Mouse (Mus musculus): ENCODE measurements around the gene Epb41. TPM values are rescaled to one million over a fixed set of nuclear protein-coding genes. Genes with fewer than 3 reads are reported as not detected.

Epb41 gene
- total and polyA plus RNA-seq, 2 experiments from 2014 or later: 29.4 to 77.1 TPM

- Histone ChIP-seq H3K4me3 (ENCODE audit: low read depth, low read length) (no peak overlapping the region), H3K27me3 (ENCODE audit: insufficient read depth, low read length) (peaks cover 57% of the 10 kb centered on the region), H3K4me2 (ENCODE audit: low read depth, low read length, poor library complexity, severe bottlenecking) (no peak overlapping the region), H3K4me1 (ENCODE audit: insufficient read depth, low read length) (peaks cover 6% of the 10 kb centered on the region; the same call in 1 of the 2 replicates), H3K27ac (ENCODE audit: low read depth, low read length) (no peak overlapping the region), H3K9me3 (ENCODE audit: low read length) (no peaks in the 10 kb centered on the region), H3K36me3 (ENCODE audit: insufficient read depth, low read length) (no peaks in the 10 kb centered on the region), H3K9ac (replicated peaks; ENCODE audit: low read length, poor library complexity, severe bottlenecking) (no peak overlapping the region)
- ATAC-seq (ENCODE audit: low FRiP score) (no peak), DNase-seq (ENCODE audit: low spot score) (no peak)
- 85% methylated on average over 10 of the region's 10 CpGs for WGBS
- TF ChIP-seq CTCF (IDR thresholded peaks at IDR 0.05): no peak
These were observed 158.0 kb downstream of the Epb41 start for GRCm38 (mm10) chr4:131917010-131917555.

DNA sequence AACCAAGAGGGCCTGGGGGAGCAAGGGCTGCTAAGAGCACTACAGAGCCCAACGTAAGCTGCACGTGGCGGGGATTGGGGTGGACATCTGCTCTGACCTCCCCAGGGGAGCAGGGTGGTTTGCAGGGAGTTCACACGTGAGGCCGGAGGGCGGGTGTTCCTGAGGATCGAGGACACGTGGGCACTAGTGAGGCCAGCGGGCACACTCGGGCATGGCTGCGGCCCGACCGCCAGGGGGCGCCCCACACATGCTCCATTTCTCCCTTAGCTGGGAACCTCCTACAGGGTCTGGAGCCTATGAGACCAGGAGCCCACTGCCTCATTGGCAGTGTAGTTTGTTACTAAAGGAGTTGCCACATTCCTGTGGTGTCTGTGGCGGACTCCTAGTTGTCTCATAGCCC lies 158.7 kb downstream of the Epb41 start:
- Histone ChIP-seq H3K4me2 (ENCODE audit: low read depth, low read length, poor library complexity, severe bottlenecking) (no peak overlapping the region), H3K27me3 (ENCODE audit: insufficient read depth, low read length) (peaks cover 56% of the 10 kb centered on the region), H3K4me3 (ENCODE audit: low read depth, low read length) (no peak overlapping the region), H3K4me1 (ENCODE audit: insufficient read depth, low read length) (peaks cover 6% of the 10 kb centered on the region; the same call in 1 of the 2 replicates), H3K9me3 (ENCODE audit: low read length) (no peaks in the 10 kb centered on the region), H3K36me3 (ENCODE audit: insufficient read depth, low read length) (no peaks in the 10 kb centered on the region), H3K9ac (replicated peaks; ENCODE audit: low read length, poor library complexity, severe bottlenecking) (no peak overlapping the region), H3K27ac (ENCODE audit: low read depth, low read length) (no peak overlapping the region)
- 9% methylated on average over 15 of the region's 15 CpGs for WGBS
- peak; percentile 75 for TF ChIP-seq CTCF (IDR thresholded peaks at IDR 0.05)
- ATAC-seq (ENCODE audit: low FRiP score) (no peak), DNase-seq (ENCODE audit: low spot score) (peak; percentile 42)

- Histone ChIP-seq H3K4me3 (ENCODE audit: low read depth, low read length) (peak overlapping the region; percentile 15; the same call in 1 of the 2 replicates), H3K27ac (ENCODE audit: low read depth, low read length) (no peak overlapping the region), H3K4me1 (ENCODE audit: insufficient read depth, low read length) (peaks cover 6% of the 10 kb centered on the region; the same call in 1 of the 2 replicates), H3K36me3 (ENCODE audit: insufficient read depth, low read length) (no peaks in the 10 kb centered on the region), H3K27me3 (ENCODE audit: insufficient read depth, low read length) (peaks cover 55% of the 10 kb centered on the region), H3K9me3 (ENCODE audit: low read length) (no peaks in the 10 kb centered on the region), H3K9ac (replicated peaks; ENCODE audit: low read length, poor library complexity, severe bottlenecking) (no peak overlapping the region), H3K4me2 (ENCODE audit: low read depth, low read length, poor library complexity, severe bottlenecking) (peak overlapping the region; percentile 43)
- DNase-seq (ENCODE audit: low spot score): no peak
- no peak for TF ChIP-seq CTCF (IDR thresholded peaks at IDR 0.05)
- ATAC-seq (ENCODE audit: low FRiP score): no peak
- WGBS: 24% methylated on average over 13 of the region's 13 CpGs
These were observed 159.2 kb downstream of the Epb41 start for GRCm38 (mm10) chr4:131915821-131916328.

DNA sequence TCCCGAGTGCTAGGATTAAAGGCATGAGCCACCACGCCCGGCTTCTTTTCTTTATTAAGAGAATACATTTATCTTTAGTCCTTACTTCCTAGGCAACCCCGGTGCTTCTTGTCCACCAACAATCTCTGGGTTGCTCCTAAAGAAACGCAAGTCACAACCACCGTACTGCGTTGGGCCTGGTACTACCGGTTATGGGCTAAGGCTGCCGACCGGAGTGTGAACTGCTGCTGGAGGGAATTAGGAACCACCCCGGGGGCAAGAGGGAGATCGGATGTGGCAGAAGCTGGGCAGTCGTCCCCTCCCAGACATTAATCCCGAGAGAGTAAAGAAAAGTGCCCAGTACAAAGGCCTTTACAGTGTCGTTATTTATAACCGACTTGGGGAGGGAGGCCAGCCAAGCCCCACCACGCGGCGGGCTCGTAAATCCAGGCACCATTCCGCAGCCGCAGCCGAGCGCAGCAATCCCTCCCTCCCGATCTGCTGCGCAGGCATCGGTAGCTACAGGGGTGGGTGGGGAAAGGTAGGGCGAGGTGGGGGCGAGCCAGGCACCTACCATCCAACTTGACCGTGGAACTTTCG lies 160.1 kb downstream of the Epb41 start:
- peaks cover 6% of the 10 kb centered on the region; the same call in 1 of the 2 replicates for H3K4me1 ChIP-seq (ENCODE audit: insufficient read depth, low read length)
- DNase-seq (ENCODE audit: low spot score) (no peak), ATAC-seq (ENCODE audit: low FRiP score) (no peak)
- whole genome bisulfite sequencing: 3% methylated on average over 31 of the region's 31 CpGs
- H3K4me2 ChIP-seq (ENCODE audit: low read depth, low read length, poor library complexity, severe bottlenecking): peak overlapping the region; percentile 43
- H3K27ac ChIP-seq (ENCODE audit: low read depth, low read length): no peak overlapping the region
- H3K27me3 ChIP-seq (ENCODE audit: insufficient read depth, low read length): peaks cover 46% of the 10 kb centered on the region
- no peak for TF ChIP-seq CTCF (IDR thresholded peaks at IDR 0.05)
- peak overlapping the region; percentile 15; the same call in 1 of the 2 replicates for H3K4me3 ChIP-seq (ENCODE audit: low read depth, low read length)
- no peaks in the 10 kb centered on the region for H3K9me3 ChIP-seq (ENCODE audit: low read length)
- 0 out of 2 replicates have a peak overlapping the region, but pooled peaks have one; percentile 9 for H3K9ac ChIP-seq (replicated peaks; ENCODE audit: low read length, poor library complexity, severe bottlenecking)
- H3K36me3 ChIP-seq (ENCODE audit: insufficient read depth, low read length): no peaks in the 10 kb centered on the region

- Histone ChIP-seq H3K27me3 (ENCODE audit: insufficient read depth, low read length) (peaks cover 44% of the 10 kb centered on the region), H3K4me2 (ENCODE audit: low read depth, low read length, poor library complexity, severe bottlenecking) (no peak overlapping the region), H3K9ac (replicated peaks; ENCODE audit: low read length, poor library complexity, severe bottlenecking) (no peak overlapping the region), H3K4me3 (ENCODE audit: low read depth, low read length) (no peak overlapping the region), H3K27ac (ENCODE audit: low read depth, low read length) (no peak overlapping the region), H3K36me3 (ENCODE audit: insufficient read depth, low read length) (no peaks in the 10 kb centered on the region), H3K9me3 (ENCODE audit: low read length) (no peaks in the 10 kb centered on the region), H3K4me1 (ENCODE audit: insufficient read depth, low read length) (peaks cover 6% of the 10 kb centered on the region; the same call in 1 of the 2 replicates)
- TF ChIP-seq CTCF (IDR thresholded peaks at IDR 0.05): no peak
- ATAC-seq (ENCODE audit: low FRiP score) (no peak), DNase-seq (ENCODE audit: low spot score) (peak; percentile 30)
- WGBS: 11% methylated on average over 9 of the region's 9 CpGs
These were observed 161.0 kb downstream of the Epb41 start for GRCm38 (mm10) chr4:131914046-131914643.

DNA sequence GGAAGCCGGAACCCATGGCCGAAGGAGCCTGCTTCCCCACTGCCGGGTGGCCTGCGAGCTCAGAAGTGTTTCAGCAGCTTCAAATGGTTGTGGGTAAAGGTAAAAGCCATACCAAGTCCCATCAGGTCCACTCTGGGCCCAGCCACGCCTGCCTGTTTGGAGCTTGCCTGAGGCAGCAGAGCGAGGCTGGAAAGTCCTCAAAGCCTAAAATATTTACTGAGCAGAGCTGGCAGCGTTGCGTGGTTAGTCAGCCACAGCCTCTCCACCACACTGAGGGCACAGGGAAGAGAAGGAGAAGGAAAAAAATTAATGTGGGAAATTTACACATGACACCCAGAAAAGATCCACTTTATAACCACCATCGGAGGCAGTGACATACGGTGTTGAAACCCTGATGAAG lies 161.6 kb downstream of the Epb41 start:
- WGBS: 60% methylated on average over 10 of the region's 10 CpGs
- Histone ChIP-seq H3K9ac (replicated peaks; ENCODE audit: low read length, poor library complexity, severe bottlenecking) (no peak overlapping the region), H3K36me3 (ENCODE audit: insufficient read depth, low read length) (no peaks in the 10 kb centered on the region), H3K9me3 (ENCODE audit: low read length) (no peaks in the 10 kb centered on the region), H3K4me3 (ENCODE audit: low read depth, low read length) (no peak overlapping the region), H3K27ac (ENCODE audit: low read depth, low read length) (no peak overlapping the region), H3K27me3 (ENCODE audit: insufficient read depth, low read length) (peaks cover 39% of the 10 kb centered on the region), H3K4me2 (ENCODE audit: low read depth, low read length, poor library complexity, severe bottlenecking) (no peak overlapping the region), H3K4me1 (ENCODE audit: insufficient read depth, low read length) (peaks cover 6% of the 10 kb centered on the region; the same call in 1 of the 2 replicates)
- TF ChIP-seq CTCF (IDR thresholded peaks at IDR 0.05): no peak
- no peak for ATAC-seq (ENCODE audit: low FRiP score)
- DNase-seq (ENCODE audit: low spot score): no peak
